In the genomic region with DNA sequence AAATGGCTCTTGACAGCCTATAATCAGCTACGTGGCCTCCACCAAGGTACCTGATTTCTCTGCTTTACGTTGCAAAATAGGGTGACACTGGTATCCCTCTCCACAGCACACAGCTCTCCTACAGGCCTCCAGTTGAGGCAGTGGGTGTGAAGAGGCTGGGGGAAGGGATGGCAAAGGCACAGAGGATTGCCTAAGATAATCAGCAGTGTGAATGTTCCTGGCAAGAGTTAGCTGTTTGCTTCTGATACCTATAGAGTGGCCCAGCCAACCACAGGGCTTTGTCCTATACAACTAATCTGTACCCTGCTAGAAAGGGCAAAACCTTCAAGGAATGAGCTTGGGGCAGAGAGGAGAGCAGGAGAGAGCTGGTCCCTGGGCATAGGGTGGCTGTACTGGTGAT, we compare ENCODE assay signal across 28 mouse cellular contexts. TPM values are rescaled to one million over a fixed set of nuclear protein-coding genes. Genes with fewer than 3 reads are reported as not detected.
"Had no signal": no experiment of that assay in that cellular context is flagged by ENCODE, and none has a peak within 500 bp of the region (broad histone marks: within the 10 kb centered on the region; RNA-seq: fewer than 3 reads in every experiment).

No protein-coding gene starts in this region.

- H3K9me3 ChIP-seq: hindbrain, embryonic 10.5 days; hindbrain, embryonic 12.5 days; intestine, embryonic 15.5 days; limb, embryonic 13.5 days; limb, embryonic 15.5 days; liver, embryonic 12.5 days had no signal

- H3K9ac ChIP-seq: hindbrain, embryonic 12.5 days; hindbrain, embryonic 14.5 days; intestine, embryonic 15.5 days; limb, embryonic 13.5 days; limb, embryonic 15.5 days; liver, embryonic 12.5 days; liver, embryonic 14.5 days had no signal

- H3K27me3 ChIP-seq: hindbrain, embryonic 12.5 days; intestine, embryonic 15.5 days; limb, embryonic 15.5 days; liver, embryonic 12.5 days had no signal

- ATAC-seq: inflammation-experienced regulatory T-cells, adult 6 months; intestine, embryonic 15.5 days; intestine, postnatal 0 days; liver, embryonic 12.5 days had no signal

- H3K36me3 ChIP-seq: hindbrain, embryonic 10.5 days; hindbrain, embryonic 12.5 days; intestine, embryonic 15.5 days; limb, embryonic 13.5 days; limb, embryonic 15.5 days; liver, embryonic 12.5 days had no signal

- H3K4me1 ChIP-seq: intestine, embryonic 15.5 days; limb, embryonic 13.5 days; limb, embryonic 15.5 days; liver, embryonic 12.5 days had no signal

- DNase-seq: gastrocnemius, postnatal 14 days; gastrocnemius, postnatal 36 days; heart, adult 11 months; heart, adult 2 months; heart, postnatal 10 days; heart, postnatal 4 days; kidney, adult 18-20 months; kidney, adult 8-10 months; kidney, postnatal 10 days; kidney, postnatal 25 days; kidney, postnatal 4 days; layer of hippocampus, postnatal 36 days; left cerebral cortex, postnatal 4 days had no signal

- H3K4me2 ChIP-seq: heart, embryonic 11.5 days; hindbrain, embryonic 12.5 days; hindbrain, embryonic 14.5 days; intestine, embryonic 15.5 days; limb, embryonic 13.5 days; limb, embryonic 15.5 days; liver, embryonic 12.5 days had no signal

- H3K4me3 ChIP-seq: heart, adult 2 months; hindbrain, embryonic 10.5 days; hindbrain, embryonic 12.5 days; intestine, embryonic 15.5 days; layer of hippocampus, adult 2 months; limb, embryonic 13.5 days; limb, embryonic 15.5 days; liver, embryonic 12.5 days had no signal

- H3K27ac ChIP-seq: heart, adult 2 months; hindbrain, embryonic 10.5 days; hindbrain, embryonic 12.5 days; hindbrain, embryonic 14.5 days; intestine, embryonic 15.5 days; layer of hippocampus, adult 2 months; limb, embryonic 13.5 days; limb, embryonic 15.5 days; liver, embryonic 12.5 days; liver, embryonic 14.5 days had no signal

RNA-seq across cellular contexts. Expression of gene Hrh2, which starts 11.5 kb away (rescaled TPM):
- total RNA-seq: gastrocnemius, postnatal 14 days had no signal
- polyA plus RNA-seq: kidney, embryonic 14.5 days; kidney, embryonic 16.5 days; limb, embryonic 11.5 days; limb, embryonic 15.5 days had no signal
